Mouse (Mus musculus) midbrain, embryonic 11.5 days (tissue): Measurements from ENCODE around the gene Alkbh7. TPM values are rescaled to one million over a fixed set of nuclear protein-coding genes. Genes with fewer than 3 reads are reported as not detected.

ENCODE experiments used
- ATAC-seq: fragments of 200-750 bp; cut with Nextera tagmentation; 2 replicates; pipeline ENCODE4 v1.8.0; 2017; ENCODE audit warnings: moderate TSS enrichment, moderate library complexity; ENCODE audit not compliant: low FRiP score
- DNase-seq: peaks from one replicate; pipeline ENCODE4 v3.0.0; 2015; ENCODE audit warnings: low spot score; ENCODE audit errors: missing footprints
- H3K27ac ChIP-seq: fragments of 300-500 bp; sonication (generic); 2 replicates; pipeline ENCODE4 v1.5.1; 2014; ENCODE audit warnings: low read depth, low read length
- H3K27me3 ChIP-seq: fragments of 300-500 bp; sonication (generic); 2 replicates; pipeline ENCODE4 v1.6.1; 2014; ENCODE audit warnings: mild to moderate bottlenecking, low read length, moderate library complexity, mixed read lengths; ENCODE audit not compliant: control insufficient read depth, insufficient read depth
- H3K36me3 ChIP-seq: fragments of 300-500 bp; sonication (generic); 2 replicates; pipeline ENCODE4 v1.6.1; 2014; ENCODE audit warnings: mild to moderate bottlenecking, low read length, moderate library complexity, mixed read lengths; ENCODE audit not compliant: control insufficient read depth, insufficient read depth
- H3K4me1 ChIP-seq: fragments of 300-500 bp; sonication (generic); 2 replicates; pipeline ENCODE4 v1.6.1; 2014; ENCODE audit warnings: low read length; ENCODE audit not compliant: control insufficient read depth, insufficient read depth
- H3K4me2 ChIP-seq: fragments of 300-500 bp; sonication (generic); 2 replicates; pipeline ENCODE4 v1.6.1; 2014; ENCODE audit warnings: mild to moderate bottlenecking, moderate library complexity
- H3K4me3 ChIP-seq: fragments of 300-500 bp; sonication (generic); 2 replicates; pipeline ENCODE4 v1.5.1; 2014; ENCODE audit warnings: low read depth, low read length
- H3K9ac ChIP-seq: fragments of 300-500 bp; sonication (generic); 2 replicates; pipeline ENCODE4 v1.6.1; 2014; ENCODE audit warnings: low read length
- H3K9me3 ChIP-seq: fragments of 300-500 bp; sonication (generic); 2 replicates; pipeline ENCODE4 v1.6.1; 2016; ENCODE audit warnings: low read length; ENCODE audit not compliant: control insufficient read depth
- WGBS: fragments of 180-500 bp; shearing (Covaris S2); extraction: QIAGEN DNeasy Blood & Tissue Kit; methylation state at CpG from one replicate; pipeline ENCODE4 v1.1.7; 2014; 5-methylcytosine and 5-hydroxymethylcytosine counted together
- polyA plus RNA-seq: library from polyadenylated mRNA; unstranded; fragments of >200 nt; fragmentation: Nextera tagmentation; extraction: Ambion mirVana; gene quantifications from 2 replicates; pipeline ENCODE4 v1.2.1, GENCODE M21; 2014

Gene Alkbh7
- polyA plus RNA-seq, 1 experiment from 2014 or later: 34.1 TPM

- 0 out of 2 replicates have a peak, but pooled peaks have one; percentile 1 for ATAC-seq
- Histone ChIP-seq H3K27me3 (no peaks in the 10 kb centered on the region), H3K9ac (peak overlapping the region; percentile 84), H3K4me1 (peaks cover 15% of the 10 kb centered on the region), H3K9me3 (no peaks in the 10 kb centered on the region), H3K36me3 (peaks cover 3% of the 10 kb centered on the region), H3K4me2 (peak overlapping the region; percentile 92), H3K4me3 (peak overlapping the region; percentile 50), H3K27ac (peak overlapping the region; percentile 82; the same call in 1 of the 2 replicates)
- 70% methylated on average over 13 of the region's 13 CpGs for WGBS
- DNase-seq: no peak
These were observed 15.2 kb downstream of the Alkbh7 start for GRCm38 (mm10) chr17:57012245-57012795.

GRCm38 (mm10) chr17:57019693-57020092 lies 22.6 kb downstream of the Alkbh7 start:
- ATAC-seq: no peak
- Histone ChIP-seq H3K36me3 (peaks cover 29% of the 10 kb centered on the region), H3K4me3 (no peak overlapping the region), H3K4me2 (no peak overlapping the region), H3K9ac (no peak overlapping the region), H3K9me3 (no peaks in the 10 kb centered on the region), H3K27me3 (no peaks in the 10 kb centered on the region), H3K4me1 (no peaks in the 10 kb centered on the region), H3K27ac (no peak overlapping the region)
- 84% methylated on average over 2 of the region's 2 CpGs for WGBS
- no peak for DNase-seq

GRCm38 (mm10) chr17:57020960-57021359 lies 23.8 kb downstream of the Alkbh7 start:
- 94% methylated on average over 5 of the region's 5 CpGs for WGBS
- H3K36me3 ChIP-seq: peaks cover 40% of the 10 kb centered on the region

DNA sequence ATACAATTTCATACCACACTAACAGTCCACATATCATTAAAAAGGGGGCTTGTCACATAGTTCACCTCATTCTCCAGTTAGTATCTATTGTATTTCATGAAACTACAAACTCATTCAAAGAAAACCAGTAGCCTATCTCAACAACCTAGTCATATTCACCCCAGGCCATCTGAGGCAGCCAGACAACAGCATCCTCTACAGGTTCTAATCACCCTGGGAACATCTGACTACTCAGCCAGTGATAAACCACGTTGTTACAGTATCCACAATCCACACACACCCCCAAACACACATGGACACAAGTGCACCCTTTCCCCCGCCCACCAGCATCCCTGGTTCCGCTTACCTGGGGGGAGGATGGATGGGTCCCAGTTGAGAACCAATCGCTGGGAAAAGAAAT lies 30.3 kb downstream of the Alkbh7 start:
- no peak overlapping the region for H3K4me3 ChIP-seq
- no peak overlapping the region for H3K9ac ChIP-seq
- DNase-seq (no peak), ATAC-seq (no peak)
- H3K9me3 ChIP-seq: no peaks in the 10 kb centered on the region
- H3K4me2 ChIP-seq: no peak overlapping the region
- peaks cover 43% of the 10 kb centered on the region for H3K36me3 ChIP-seq
- no peak overlapping the region for H3K27ac ChIP-seq
- H3K4me1 ChIP-seq: peaks cover 12% of the 10 kb centered on the region
- no peaks in the 10 kb centered on the region for H3K27me3 ChIP-seq
- 91% methylated on average over 4 of the region's 4 CpGs for WGBS

More at GRCm38 (mm10) chr17:57020960-57021359, 23.8 kb downstream of the Alkbh7 start:
- Histone ChIP-seq H3K4me1 (no peaks in the 10 kb centered on the region), H3K4me3 (no peak overlapping the region), H3K9ac (no peak overlapping the region), H3K9me3 (no peaks in the 10 kb centered on the region), H3K27me3 (no peaks in the 10 kb centered on the region), H3K4me2 (no peak overlapping the region), H3K27ac (no peak overlapping the region)
- ATAC-seq (no peak), DNase-seq (no peak)

DNA sequence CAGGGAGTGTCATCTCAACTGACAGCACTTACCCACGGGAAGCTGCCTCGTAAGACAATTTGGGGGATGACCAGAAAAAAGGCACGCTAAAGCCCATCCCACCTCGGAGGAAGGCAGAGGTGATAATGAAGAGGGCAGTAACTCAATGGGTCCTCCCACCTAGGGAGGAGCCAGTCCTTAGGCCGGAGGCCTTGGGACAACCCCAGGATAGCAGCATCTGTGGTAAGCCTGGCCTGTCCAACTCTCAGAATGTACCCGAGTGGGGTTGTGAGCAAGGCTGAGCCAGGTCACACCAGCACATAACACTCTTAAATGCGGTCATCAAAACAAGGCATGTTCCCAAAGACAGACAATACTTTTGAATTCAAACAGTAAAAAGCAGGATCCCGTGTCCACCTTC lies 32.6 kb downstream of the Alkbh7 start:
- ATAC-seq (no peak), DNase-seq (no peak)
- H3K9ac ChIP-seq: peak overlapping the region; percentile 96
- no peak overlapping the region for H3K27ac ChIP-seq
- H3K36me3 ChIP-seq: peaks cover 22% of the 10 kb centered on the region
- peaks cover 14% of the 10 kb centered on the region for H3K4me1 ChIP-seq
- WGBS: 54% methylated on average over 8 of the region's 8 CpGs
- peak overlapping the region; percentile 88 for H3K4me2 ChIP-seq
- no peaks in the 10 kb centered on the region for H3K27me3 ChIP-seq
- H3K9me3 ChIP-seq: no peaks in the 10 kb centered on the region
- peak overlapping the region; percentile 95 for H3K4me3 ChIP-seq

DNA sequence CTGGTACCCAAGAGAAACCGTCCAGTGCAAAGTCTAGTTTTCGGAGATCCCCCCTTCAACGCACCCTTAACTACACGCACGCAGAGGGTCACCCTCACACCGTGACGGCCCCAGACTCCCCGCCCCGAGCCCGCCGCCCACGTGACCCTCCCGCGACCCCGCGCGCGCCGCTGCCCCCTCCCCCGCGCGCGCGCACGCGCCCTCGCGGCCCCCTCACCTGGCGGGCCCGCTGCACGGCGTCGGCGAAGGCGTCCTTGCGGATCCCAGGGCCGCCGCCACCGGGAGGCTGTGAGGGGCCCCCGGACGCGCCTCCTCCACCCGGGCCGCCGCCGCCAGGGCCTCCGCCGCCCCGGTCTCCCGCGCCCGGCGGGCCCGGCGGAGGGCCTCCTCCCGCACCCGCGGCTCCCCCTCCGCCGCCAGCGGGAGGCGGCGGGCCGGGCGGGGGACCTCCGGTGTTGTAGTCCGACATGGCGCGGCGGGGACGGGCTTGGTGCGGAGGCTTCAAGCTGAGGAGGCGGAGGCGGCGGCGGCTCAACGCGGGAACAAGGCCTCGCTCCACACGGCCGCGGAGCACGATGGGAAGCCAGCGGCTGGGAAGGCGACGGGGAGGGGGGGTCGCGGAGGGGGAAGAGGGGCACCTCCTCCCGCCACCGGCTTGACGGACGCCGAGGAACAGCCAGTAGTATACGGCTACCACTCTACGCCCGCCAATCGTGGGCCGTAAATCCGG lies 34.0 kb downstream of the Alkbh7 start, which contains the start of gene Khsrp:
Gene Khsrp (minus strand): TSS at position 592 of the 730 bp plus-strand sequence.
- WGBS: under 1% methylated on average over 89 of the region's 99 CpGs
- peaks cover 10% of the 10 kb centered on the region for H3K36me3 ChIP-seq
- peak within 1 kb of the TSS; percentile 95 for H3K4me3 ChIP-seq
- H3K9ac ChIP-seq: peak within 1 kb of the TSS; percentile 96
- peaks cover 14% of the 10 kb centered on the region for H3K4me1 ChIP-seq
- DNase-seq (peak; percentile 98), ATAC-seq (peak; percentile 0; the same call in 1 of the 2 replicates)
- peak within 1 kb of the TSS; percentile 88 for H3K4me2 ChIP-seq
- H3K27ac ChIP-seq: peak within 1 kb of the TSS; percentile 90
- no peaks in the 10 kb centered on the region for H3K27me3 ChIP-seq
- no peaks in the 10 kb centered on the region for H3K9me3 ChIP-seq

GRCm38 (mm10) chr17:57031661-57032420 lies 34.7 kb downstream of the Alkbh7 start:
- WGBS: under 1% methylated on average over 38 of the region's 38 CpGs
- Histone ChIP-seq H3K4me1 (peaks cover 14% of the 10 kb centered on the region), H3K27ac (peak overlapping the region; percentile 63), H3K9me3 (no peaks in the 10 kb centered on the region), H3K9ac (peak overlapping the region; percentile 60), H3K4me2 (peak overlapping the region; percentile 49), H3K36me3 (peaks cover 10% of the 10 kb centered on the region), H3K27me3 (no peaks in the 10 kb centered on the region), H3K4me3 (peak overlapping the region; percentile 95)
- ATAC-seq (peak; percentile 98), DNase-seq (peak; percentile 99)

GRCm38 (mm10) chr17:57032854-57033253 lies 35.7 kb downstream of the Alkbh7 start:
- 0 out of 2 replicates have a peak overlapping the region, but pooled peaks have one; percentile 49 for H3K4me2 ChIP-seq
- 77% methylated on average over 4 of the region's 4 CpGs for WGBS
- H3K4me1 ChIP-seq: peaks cover 14% of the 10 kb centered on the region
- H3K9me3 ChIP-seq: no peaks in the 10 kb centered on the region
- ATAC-seq (no peak), DNase-seq (no peak)
- no peak overlapping the region for H3K9ac ChIP-seq
- H3K27me3 ChIP-seq: no peaks in the 10 kb centered on the region
- no peak overlapping the region for H3K4me3 ChIP-seq
- H3K27ac ChIP-seq: no peak overlapping the region
- peaks cover 1% of the 10 kb centered on the region for H3K36me3 ChIP-seq
